Mouse (Mus musculus) lung, adult 2 months (tissue): ENCODE data around the gene Per1.

ENCODE experiments used
- CTCF ChIP-seq: fragments of 200-500 bp; IDR thresholded peaks from 2 replicates; pipeline ENCODE4 v1.5.1; 2011; ENCODE audit warnings: mild to moderate bottlenecking, low read length, control low read depth; ENCODE audit not compliant: insufficient read depth
- POLR2A ChIP-seq: fragments of 200-500 bp; IDR thresholded peaks from 2 replicates; pipeline ENCODE4 v1.6.1; 2011; ENCODE audit warnings: low read depth, mild to moderate bottlenecking, control low read depth, low read length, borderline replicate concordance; ENCODE audit errors: extremely low read depth

DNA sequence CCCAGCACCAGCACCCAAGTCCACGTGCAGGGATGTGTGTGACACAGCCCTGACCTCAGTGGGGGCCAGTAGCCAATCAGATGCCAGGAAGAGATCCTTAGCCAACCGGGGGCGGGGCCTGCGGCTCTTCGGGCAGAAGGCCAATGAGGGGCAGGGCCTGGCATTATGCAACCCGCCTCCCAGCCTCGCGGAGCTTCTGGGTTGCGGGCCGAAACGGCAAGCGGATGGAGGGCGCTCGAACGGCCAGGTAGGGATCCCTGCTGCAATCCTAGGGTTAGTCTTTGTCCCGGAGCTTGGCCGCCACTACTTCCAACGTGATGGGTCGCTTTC is 3.7 kb downstream of the Per1 start:
- TF ChIP-seq POLR2A (peak; percentile 81), CTCF (no peak)
